Mouse (Mus musculus): ENCODE measurements around the gene Rhobtb1. TPM values are rescaled to one million over a fixed set of nuclear protein-coding genes. Genes with fewer than 3 reads are reported as not detected.

Rhobtb1 gene
- polyA plus RNA-seq, 1 experiment from 2014 or later: 19.6 TPM

- 64% methylated on average over 1 of the region's 1 CpGs for WGBS (ENCODE audit: insufficient replicate concordance)
- H3K36me3 ChIP-seq (ENCODE audit: control insufficient read depth, insufficient read depth): no peaks in the 10 kb centered on the region
Observed at GRCm38 (mm10) chr10:69119456-69119855, 31.8 kb upstream of the Rhobtb1 start.

GRCm38 (mm10) chr10:69126546-69126945, 24.7 kb upstream of the Rhobtb1 start:
- WGBS (ENCODE audit: insufficient replicate concordance): 68% methylated on average over 2 of the region's 2 CpGs
- no peaks in the 10 kb centered on the region for H3K4me1 ChIP-seq (ENCODE audit: control insufficient read depth, low read depth, low read length)
- no peaks in the 10 kb centered on the region for H3K27me3 ChIP-seq (ENCODE audit: control insufficient read depth, insufficient read depth, low read depth, low read length)
- H3K9me3 ChIP-seq (replicated peaks; ENCODE audit: control insufficient read depth, low read length): no peaks in the 10 kb centered on the region
- no peak overlapping the region for H3K4me2 ChIP-seq (ENCODE audit: low read depth, low read length)
- no peak overlapping the region for H3K4me3 ChIP-seq (ENCODE audit: low read depth, low read length)
- H3K36me3 ChIP-seq (ENCODE audit: control insufficient read depth, insufficient read depth): no peaks in the 10 kb centered on the region
- peak; percentile 37; the same call in 1 of the 2 replicates for ATAC-seq (ENCODE audit: low read depth)
- no peak overlapping the region for H3K27ac ChIP-seq (ENCODE audit: low read length)
- no peak overlapping the region for H3K9ac ChIP-seq (ENCODE audit: low read depth, low read length)

More at GRCm38 (mm10) chr10:69119456-69119855, 31.8 kb upstream of the Rhobtb1 start:
- Histone ChIP-seq H3K4me3 (ENCODE audit: low read depth, low read length) (no peak overlapping the region), H3K27me3 (ENCODE audit: control insufficient read depth, insufficient read depth, low read depth, low read length) (no peaks in the 10 kb centered on the region), H3K4me1 (ENCODE audit: control insufficient read depth, low read depth, low read length) (no peaks in the 10 kb centered on the region), H3K4me2 (ENCODE audit: low read depth, low read length) (no peak overlapping the region), H3K9ac (ENCODE audit: low read depth, low read length) (no peak overlapping the region), H3K9me3 (replicated peaks; ENCODE audit: control insufficient read depth, low read length) (no peaks in the 10 kb centered on the region), H3K27ac (ENCODE audit: low read length) (no peak overlapping the region)
- no peak for ATAC-seq (ENCODE audit: low read depth)

- no peak for ATAC-seq (ENCODE audit: low read depth)
- Histone ChIP-seq H3K27ac (ENCODE audit: low read length) (no peak overlapping the region), H3K4me2 (ENCODE audit: low read depth, low read length) (no peak overlapping the region), H3K4me3 (ENCODE audit: low read depth, low read length) (no peak overlapping the region), H3K9ac (ENCODE audit: low read depth, low read length) (no peak overlapping the region), H3K4me1 (ENCODE audit: control insufficient read depth, low read depth, low read length) (no peaks in the 10 kb centered on the region), H3K27me3 (ENCODE audit: control insufficient read depth, insufficient read depth, low read depth, low read length) (no peaks in the 10 kb centered on the region), H3K9me3 (replicated peaks; ENCODE audit: control insufficient read depth, low read length) (no peaks in the 10 kb centered on the region), H3K36me3 (ENCODE audit: control insufficient read depth, insufficient read depth) (no peaks in the 10 kb centered on the region)
- WGBS (ENCODE audit: insufficient replicate concordance): 46% methylated on average over 3 of the region's 3 CpGs
Observed at GRCm38 (mm10) chr10:69128531-69128930, 22.7 kb upstream of the Rhobtb1 start.

DNA sequence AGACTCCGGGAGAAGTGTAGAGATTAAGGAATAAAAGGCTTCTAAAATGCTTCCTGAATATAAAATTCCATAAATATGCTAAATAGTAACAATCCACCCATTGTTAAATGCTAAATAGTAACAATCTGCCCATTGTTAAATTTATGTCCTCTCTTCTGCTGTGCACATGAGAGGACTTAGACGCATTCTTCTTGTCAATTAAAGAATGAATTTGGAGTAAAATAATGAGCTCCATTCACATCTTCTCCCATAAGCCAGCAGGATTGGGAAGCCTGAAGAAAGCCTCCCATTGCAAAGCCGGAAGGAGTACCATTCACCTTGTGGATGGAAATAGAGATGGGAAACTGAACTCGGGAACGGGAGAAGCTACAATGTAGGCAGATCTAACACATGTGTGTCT, 20.6 kb upstream of the Rhobtb1 start:
- Histone ChIP-seq H3K27me3 (ENCODE audit: control insufficient read depth, insufficient read depth, low read depth, low read length) (no peaks in the 10 kb centered on the region), H3K4me1 (ENCODE audit: control insufficient read depth, low read depth, low read length) (no peaks in the 10 kb centered on the region), H3K9ac (ENCODE audit: low read depth, low read length) (no peak overlapping the region), H3K9me3 (replicated peaks; ENCODE audit: control insufficient read depth, low read length) (no peaks in the 10 kb centered on the region), H3K36me3 (ENCODE audit: control insufficient read depth, insufficient read depth) (no peaks in the 10 kb centered on the region), H3K27ac (ENCODE audit: low read length) (no peak overlapping the region), H3K4me2 (ENCODE audit: low read depth, low read length) (no peak overlapping the region), H3K4me3 (ENCODE audit: low read depth, low read length) (no peak overlapping the region)
- no peak for ATAC-seq (ENCODE audit: low read depth)
- WGBS (ENCODE audit: insufficient replicate concordance): 69% methylated on average over 5 of the region's 5 CpGs

- Histone ChIP-seq H3K9ac (ENCODE audit: low read depth, low read length) (no peak overlapping the region), H3K36me3 (ENCODE audit: control insufficient read depth, insufficient read depth) (no peaks in the 10 kb centered on the region), H3K4me3 (ENCODE audit: low read depth, low read length) (no peak overlapping the region), H3K4me2 (ENCODE audit: low read depth, low read length) (no peak overlapping the region), H3K4me1 (ENCODE audit: control insufficient read depth, low read depth, low read length) (no peaks in the 10 kb centered on the region), H3K27me3 (ENCODE audit: control insufficient read depth, insufficient read depth, low read depth, low read length) (no peaks in the 10 kb centered on the region), H3K9me3 (replicated peaks; ENCODE audit: control insufficient read depth, low read length) (no peaks in the 10 kb centered on the region), H3K27ac (ENCODE audit: low read length) (no peak overlapping the region)
- ATAC-seq (ENCODE audit: low read depth): no peak
Observed at GRCm38 (mm10) chr10:69134356-69134755, 16.9 kb upstream of the Rhobtb1 start.

- Histone ChIP-seq H3K27me3 (ENCODE audit: control insufficient read depth, insufficient read depth, low read depth, low read length) (no peaks in the 10 kb centered on the region), H3K4me3 (ENCODE audit: low read depth, low read length) (no peak overlapping the region), H3K9ac (ENCODE audit: low read depth, low read length) (no peak overlapping the region), H3K27ac (ENCODE audit: low read length) (peak overlapping the region; percentile 71), H3K4me1 (ENCODE audit: control insufficient read depth, low read depth, low read length) (no peaks in the 10 kb centered on the region), H3K4me2 (ENCODE audit: low read depth, low read length) (peak overlapping the region; percentile 4; the same call in 1 of the 2 replicates), H3K9me3 (replicated peaks; ENCODE audit: control insufficient read depth, low read length) (no peaks in the 10 kb centered on the region), H3K36me3 (ENCODE audit: control insufficient read depth, insufficient read depth) (no peaks in the 10 kb centered on the region)
- peak; percentile 73 for ATAC-seq (ENCODE audit: low read depth)
- 25% methylated on average over 9 of the region's 9 CpGs for WGBS (ENCODE audit: insufficient replicate concordance)
Observed at GRCm38 (mm10) chr10:69136241-69136828, 14.9 kb upstream of the Rhobtb1 start.

GRCm38 (mm10) chr10:69149252-69149651, 2.0 kb upstream of the Rhobtb1 start:
- H3K27ac ChIP-seq (ENCODE audit: low read length): no peak overlapping the region
- H3K4me2 ChIP-seq (ENCODE audit: low read depth, low read length): no peak overlapping the region
- WGBS (ENCODE audit: insufficient replicate concordance): 52% methylated on average over 7 of the region's 7 CpGs
- no peak overlapping the region for H3K9ac ChIP-seq (ENCODE audit: low read depth, low read length)
- H3K27me3 ChIP-seq (ENCODE audit: control insufficient read depth, insufficient read depth, low read depth, low read length): no peaks in the 10 kb centered on the region
- H3K4me1 ChIP-seq (ENCODE audit: control insufficient read depth, low read depth, low read length): no peaks in the 10 kb centered on the region
- no peaks in the 10 kb centered on the region for H3K36me3 ChIP-seq (ENCODE audit: control insufficient read depth, insufficient read depth)
- no peaks in the 10 kb centered on the region for H3K9me3 ChIP-seq (replicated peaks; ENCODE audit: control insufficient read depth, low read length)
- H3K4me3 ChIP-seq (ENCODE audit: low read depth, low read length): no peak overlapping the region
- ATAC-seq (ENCODE audit: low read depth): 0 out of 2 replicates have a peak, but pooled peaks have one; percentile 21

- ATAC-seq (ENCODE audit: low read depth): no peak
- Histone ChIP-seq H3K27me3 (ENCODE audit: control insufficient read depth, insufficient read depth, low read depth, low read length) (no peaks in the 10 kb centered on the region), H3K4me1 (ENCODE audit: control insufficient read depth, low read depth, low read length) (no peaks in the 10 kb centered on the region), H3K9ac (ENCODE audit: low read depth, low read length) (no peak overlapping the region), H3K4me2 (ENCODE audit: low read depth, low read length) (peak overlapping the region; percentile 24; the same call in 1 of the 2 replicates), H3K27ac (ENCODE audit: low read length) (no peak overlapping the region), H3K9me3 (replicated peaks; ENCODE audit: control insufficient read depth, low read length) (no peaks in the 10 kb centered on the region), H3K36me3 (ENCODE audit: control insufficient read depth, insufficient read depth) (no peaks in the 10 kb centered on the region), H3K4me3 (ENCODE audit: low read depth, low read length) (no peak overlapping the region)
- 63% methylated on average over 4 of the region's 4 CpGs for WGBS (ENCODE audit: insufficient replicate concordance)
Observed at GRCm38 (mm10) chr10:69152971-69153370, 1.7 kb downstream of the Rhobtb1 start.

- H3K27ac ChIP-seq (ENCODE audit: low read length): no peak overlapping the region
- H3K9ac ChIP-seq (ENCODE audit: low read depth, low read length): no peak overlapping the region
- no peaks in the 10 kb centered on the region for H3K9me3 ChIP-seq (replicated peaks; ENCODE audit: control insufficient read depth, low read length)
- 67% methylated on average over 10 of the region's 10 CpGs for WGBS (ENCODE audit: insufficient replicate concordance)
- ATAC-seq (ENCODE audit: low read depth): no peak
- H3K4me1 ChIP-seq (ENCODE audit: control insufficient read depth, low read depth, low read length): no peaks in the 10 kb centered on the region
- H3K4me2 ChIP-seq (ENCODE audit: low read depth, low read length): no peak overlapping the region
- no peak overlapping the region for H3K4me3 ChIP-seq (ENCODE audit: low read depth, low read length)
- H3K27me3 ChIP-seq (ENCODE audit: control insufficient read depth, insufficient read depth, low read depth, low read length): no peaks in the 10 kb centered on the region
- no peaks in the 10 kb centered on the region for H3K36me3 ChIP-seq (ENCODE audit: control insufficient read depth, insufficient read depth)
Observed at GRCm38 (mm10) chr10:69155428-69156175, 4.4 kb downstream of the Rhobtb1 start.

Data from liver, embryonic 16.5 days (tissue).